Mouse (Mus musculus) cortical plate, adult 2 months (tissue): ENCODE data around the gene Zbtb9.

Source experiments
- CTCF ChIP-seq: fragments of 200-500 bp; IDR thresholded peaks from 2 replicates; pipeline ENCODE4 v1.5.1; 2011; ENCODE audit warnings: mild to moderate bottlenecking, control low read depth, low read length; ENCODE audit not compliant: insufficient read depth; ENCODE audit errors: extremely low read depth
- POLR2A ChIP-seq: fragments of 200-500 bp; IDR thresholded peaks from 2 replicates; pipeline ENCODE4 v1.6.1; 2011; ENCODE audit warnings: mild to moderate bottlenecking, low read length, control low read depth; ENCODE audit not compliant: insufficient read depth; ENCODE audit errors: extremely low read depth

- TF ChIP-seq CTCF (no peak), POLR2A (no peak)
These were observed 33.0 kb upstream of the Zbtb9 start for GRCm38 (mm10) chr17:26939973-26940300.
